Comparison of ENCODE assay signal across 8 mouse cellular contexts in the genomic region with DNA sequence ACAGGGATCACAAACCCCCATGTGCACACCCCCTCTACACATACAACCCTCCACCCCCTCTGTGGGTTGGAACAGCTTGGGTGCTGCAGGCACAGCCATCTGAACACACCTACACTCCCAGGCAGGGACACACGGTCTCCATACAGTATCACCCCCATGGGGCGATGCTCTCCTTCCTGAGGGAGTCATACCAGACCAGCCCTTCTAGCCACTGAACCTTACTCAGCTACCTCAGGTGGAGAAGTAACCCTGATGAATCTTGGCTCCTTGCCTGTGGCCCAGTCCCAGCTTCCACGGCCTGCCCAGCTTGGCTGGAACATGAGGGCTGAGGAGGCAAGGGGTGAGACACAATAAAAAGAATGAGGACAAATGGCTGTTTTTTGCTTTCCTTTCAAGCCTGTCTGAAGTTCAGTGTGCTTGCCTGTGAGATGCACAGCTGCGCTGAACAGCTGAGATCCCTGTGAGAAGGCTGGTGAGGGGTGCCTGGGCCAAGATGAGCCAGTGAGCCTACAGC. TPM values are rescaled to one million over a fixed set of nuclear protein-coding genes. Genes with fewer than 3 reads are reported as not detected.
DNase-seq lines count a peak whose midpoint lies in the region; ATAC-seq and TF ChIP-seq lines count a peak whose summit lies in the region.

No protein-coding gene starts in this region.

- no peaks in the 10 kb centered on the region for H3K36me3 ChIP-seq in kidney, adult 2 months (ENCODE audit: control insufficient read depth, insufficient read depth, low read length)
- no peaks in the 10 kb centered on the region for H3K36me3 ChIP-seq in kidney, embryonic 15.5 days
- H3K36me3 ChIP-seq in embryonic facial prominence, embryonic 15.5 days, result no peaks in the 10 kb centered on the region
- H3K36me3 ChIP-seq in myocyte (ENCODE audit: control insufficient read depth, insufficient read depth), result no peaks in the 10 kb centered on the region
- H3K36me3 ChIP-seq in forebrain, embryonic 10.5 days (replicated peaks), result no peaks in the 10 kb centered on the region

- no peak overlapping the region for H3K4me3 ChIP-seq in kidney, adult 2 months (ENCODE audit: insufficient read depth, low read depth, low read length)
- no peak overlapping the region for H3K4me3 ChIP-seq in kidney, embryonic 15.5 days (replicated peaks)
- H3K4me3 ChIP-seq in embryonic facial prominence, embryonic 15.5 days (replicated peaks), result no peak overlapping the region
- H3K4me3 ChIP-seq in myocyte, result no peak overlapping the region
- H3K4me3 ChIP-seq in forebrain, embryonic 10.5 days, result no peak overlapping the region

- TF ChIP-seq POLR2A in kidney, adult 2 months (IDR thresholded peaks at IDR 0.05; ENCODE audit: low read depth, low read length), result no peak
- TF ChIP-seq POLR2A in myocyte (IDR thresholded peaks at IDR 0.05; ENCODE audit: insufficient read length, low read depth), result no peak

- no peak overlapping the region for H3K4me2 ChIP-seq in kidney, embryonic 15.5 days
- no peak overlapping the region for H3K4me2 ChIP-seq in embryonic facial prominence, embryonic 15.5 days (replicated peaks)
- H3K4me2 ChIP-seq in myocyte (ENCODE audit: low read depth), result no peak overlapping the region

- DNase-seq in kidney, adult 2 months, result peak; percentile 87
- DNase-seq in cerebellum, adult 8-10 months, result peak; percentile 78
- DNase-seq in lung, postnatal 4 days, result no peak
- no peak for DNase-seq in heart, adult 8-10 months (ENCODE audit: low spot score)
- no peak for DNase-seq in forebrain, embryonic 10.5 days (ENCODE audit: extremely low spot score, low spot score)

- WGBS in kidney, adult 2 months, result 58% methylated on average over 4 of the region's 4 CpGs
- WGBS in kidney, embryonic 15.5 days, result 73% methylated on average over 4 of the region's 4 CpGs
- 74% methylated on average over 4 of the region's 4 CpGs for WGBS in embryonic facial prominence, embryonic 15.5 days
- WGBS in forebrain, embryonic 10.5 days, result 94% methylated on average over 4 of the region's 4 CpGs

- no peaks in the 10 kb centered on the region for H3K27me3 ChIP-seq in kidney, adult 2 months (replicated peaks; ENCODE audit: control insufficient read depth, insufficient read depth, low read length)
- peaks cover 31% of the 10 kb centered on the region for H3K27me3 ChIP-seq in kidney, embryonic 15.5 days
- H3K27me3 ChIP-seq in embryonic facial prominence, embryonic 15.5 days, result 0 out of 2 replicates have a peak, but pooled peaks cover 7% of the 10 kb centered on the region
- H3K27me3 ChIP-seq in myocyte (ENCODE audit: control insufficient read depth, insufficient read depth, insufficient read length), result no peaks in the 10 kb centered on the region
- peaks cover 49% of the 10 kb centered on the region for H3K27me3 ChIP-seq in forebrain, embryonic 10.5 days (ENCODE audit: poor library complexity, severe bottlenecking)

- no peak overlapping the region for H3ac ChIP-seq in myocyte (ENCODE audit: control insufficient read depth, insufficient read length)

- H3K4me1 ChIP-seq in kidney, adult 2 months (ENCODE audit: control insufficient read depth, insufficient read depth, low read length), result peaks cover 7% of the 10 kb centered on the region
- peaks cover 21% of the 10 kb centered on the region for H3K4me1 ChIP-seq in kidney, embryonic 15.5 days
- H3K4me1 ChIP-seq in embryonic facial prominence, embryonic 15.5 days, result peaks cover 31% of the 10 kb centered on the region
- peaks cover 19% of the 10 kb centered on the region for H3K4me1 ChIP-seq in forebrain, embryonic 10.5 days

- no peak for TF ChIP-seq CTCF in kidney, adult 2 months (conservative IDR thresholded peaks at IDR 0.05; ENCODE audit: insufficient read depth, insufficient read length, low read depth, low read length)

- no peak overlapping the region for H3K9ac ChIP-seq in kidney, embryonic 15.5 days
- H3K9ac ChIP-seq in embryonic facial prominence, embryonic 15.5 days, result no peak overlapping the region

- H3K9me3 ChIP-seq in kidney, embryonic 15.5 days (replicated peaks), result no peaks in the 10 kb centered on the region
- no peaks in the 10 kb centered on the region for H3K9me3 ChIP-seq in embryonic facial prominence, embryonic 15.5 days (replicated peaks)
- no peaks in the 10 kb centered on the region for H3K9me3 ChIP-seq in forebrain, embryonic 10.5 days

- no peaks in the 10 kb centered on the region for H3K79me2 ChIP-seq in myocyte (ENCODE audit: control insufficient read depth, insufficient read depth)

- no peak overlapping the region for H3K27ac ChIP-seq in kidney, adult 2 months (ENCODE audit: insufficient read depth, low read depth, low read length)
- H3K27ac ChIP-seq in kidney, embryonic 15.5 days, result no peak overlapping the region
- H3K27ac ChIP-seq in embryonic facial prominence, embryonic 15.5 days (replicated peaks), result peak overlapping the region; percentile 44; the same call in 1 of the 2 replicates
- no peak overlapping the region for H3K27ac ChIP-seq in forebrain, embryonic 10.5 days

- no peak for ATAC-seq in kidney, embryonic 15.5 days (replicated peaks; ENCODE audit: low FRiP score)
- ATAC-seq in embryonic facial prominence, embryonic 15.5 days (ENCODE audit: insufficient number of reproducible peaks, low FRiP score, low TSS enrichment, low read depth), result no peak

TF ChIP-seq in myocyte, 11 proteins besides CTCF, POLR2A, EP300 and RAD21:
- TF ChIP-seq USF1 (IDR thresholded peaks at IDR 0.05; ENCODE audit: low read depth) (no peak), E2F4 (IDR thresholded peaks at IDR 0.05; ENCODE audit: insufficient read depth) (no peak), MAX (IDR thresholded peaks at IDR 0.05; ENCODE audit: low read depth) (no peak), CEBPB (IDR thresholded peaks at IDR 0.05; ENCODE audit: insufficient read depth, poor library complexity, severe bottlenecking) (no peak), TCF12 (IDR thresholded peaks at IDR 0.05; ENCODE audit: insufficient read depth, poor library complexity, severe bottlenecking) (no peak), MYOG (IDR thresholded peaks at IDR 0.05; ENCODE audit: control insufficient read depth in 1 of 3, insufficient read depth in 1 of 3, insufficient read length in 2 of 3, low read depth in 2 of 3) (peak; percentile 17 to 92 (median 75)), MYOD1 (IDR thresholded peaks at IDR 0.05; ENCODE audit: control insufficient read depth in 1 of 3, insufficient read length in 2 of 3, low read depth in 2 of 3) (peak in 2 of 3 experiments; percentile 76 to 81), POLR2AphosphoS2 (IDR thresholded peaks at IDR 0.05; ENCODE audit: insufficient read length, low read depth) (no peak), REST (IDR thresholded peaks at IDR 0.05; ENCODE audit: insufficient read depth, insufficient read length) (no peak), TCF3 (IDR thresholded peaks at IDR 0.05; ENCODE audit: insufficient read length, low read depth) (no peak), SRF (IDR thresholded peaks at IDR 0.05; ENCODE audit: control insufficient read depth, insufficient read length, low read depth) (no peak)

RNA-seq across cellular contexts. Expression of a gene that starts 3.9 kb away (rescaled TPM):
- polyA plus RNA-seq in kidney, adult 2 months (2012; rRNA removed), result 1.0 and 1.1 TPM in 2 replicates
- 6.7 and 9.2 TPM in 2 replicates for polyA plus RNA-seq in kidney, embryonic 15.5 days (2015; fragmentation: Nextera tagmentation; extraction: Ambion mirVana)
- 11.4 and 12.0 TPM in 2 replicates for polyA plus RNA-seq in embryonic facial prominence, embryonic 15.5 days (2015; fragmentation: Nextera tagmentation; extraction: Ambion mirVana)
- polyA plus RNA-seq in myocyte (2012; fragmentation: generic; extraction: Trizol), result 3.3 TPM
- total RNA-seq in heart, adult 8-10 months (2022), result under 1 TPM; 0.53 to 0.84 (median 0.74) TPM
- polyA plus RNA-seq in forebrain, embryonic 10.5 days (2016; fragmentation: Nextera tagmentation; extraction: Ambion mirVana), result 4.6 and 5.4 TPM in 2 replicates

RNA-seq across cellular contexts. Expression of a gene that starts 16.0 kb away (rescaled TPM):
- polyA plus RNA-seq in kidney, adult 2 months (2012; rRNA removed), result 4.8 and 6.3 TPM in 2 replicates
- 1.6 and 1.7 TPM in 2 replicates for polyA plus RNA-seq in kidney, embryonic 15.5 days (2015; fragmentation: Nextera tagmentation; extraction: Ambion mirVana)
- 2.6 and 2.8 TPM in 2 replicates for polyA plus RNA-seq in embryonic facial prominence, embryonic 15.5 days (2015; fragmentation: Nextera tagmentation; extraction: Ambion mirVana)
- polyA plus RNA-seq in myocyte (2012; fragmentation: generic; extraction: Trizol), result 0.24 TPM
- total RNA-seq in heart, adult 8-10 months (2022), result under 1 TPM; 0.35 to 0.49 (median 0.43) TPM
- 1.4 TPM in 2 replicates for polyA plus RNA-seq in forebrain, embryonic 10.5 days (2016; fragmentation: Nextera tagmentation; extraction: Ambion mirVana)

RNA-seq across cellular contexts. Expression of a gene that starts 32.7 kb away (rescaled TPM):
- 2.2 and 2.9 TPM in 2 replicates for polyA plus RNA-seq in kidney, adult 2 months (2012; rRNA removed)
- 12.1 and 12.9 TPM in 2 replicates for polyA plus RNA-seq in kidney, embryonic 15.5 days (2015; fragmentation: Nextera tagmentation; extraction: Ambion mirVana)
- polyA plus RNA-seq in embryonic facial prominence, embryonic 15.5 days (2015; fragmentation: Nextera tagmentation; extraction: Ambion mirVana), result 10.9 and 11.6 TPM in 2 replicates
- polyA plus RNA-seq in myocyte (2012; fragmentation: generic; extraction: Trizol), result 3.5 TPM
- 1 to 10 TPM; 5.4 to 6.6 (median 5.6) TPM for total RNA-seq in heart, adult 8-10 months (2022)
- 12.1 and 13.9 TPM in 2 replicates for polyA plus RNA-seq in forebrain, embryonic 10.5 days (2016; fragmentation: Nextera tagmentation; extraction: Ambion mirVana)

RNA-seq across cellular contexts. Expression of a gene that starts 53.9 kb away (rescaled TPM):
- 24.3 and 28.7 TPM in 2 replicates for polyA plus RNA-seq in kidney, adult 2 months (2012; rRNA removed)
- polyA plus RNA-seq in kidney, embryonic 15.5 days (2015; fragmentation: Nextera tagmentation; extraction: Ambion mirVana), result 4.2 and 5.7 TPM in 2 replicates
- 4.0 and 5.0 TPM in 2 replicates for polyA plus RNA-seq in embryonic facial prominence, embryonic 15.5 days (2015; fragmentation: Nextera tagmentation; extraction: Ambion mirVana)
- 26.1 TPM for polyA plus RNA-seq in myocyte (2012; fragmentation: generic; extraction: Trizol)
- total RNA-seq in heart, adult 8-10 months (2022), result 10 to 100 TPM in 3 of 4 experiments, 1 to 10 TPM in 1; 9.5 to 12.4 (median 11.2) TPM
- polyA plus RNA-seq in forebrain, embryonic 10.5 days (2016; fragmentation: Nextera tagmentation; extraction: Ambion mirVana), result 1.2 and 1.6 TPM in 2 replicates

Comparison
In these comparisons a context has a peak if more than half of its experiments do, and no peak if none do; other contexts are left out.
1. DNase-seq: peak in kidney, adult 2 months (single experiment) and cerebellum, adult 8-10 months (single experiment); none in lung, postnatal 4 days (0 of 2), heart, adult 8-10 months (single experiment) and forebrain, embryonic 10.5 days (single experiment).